Mouse (Mus musculus) kidney, embryonic 15.5 days (tissue): ENCODE data around the gene Kcnh6. TPM values are rescaled to one million over a fixed set of nuclear protein-coding genes. Genes with fewer than 3 reads are reported as not detected.
"Not testable (repeated sequence)": the region's sequence is repeated elsewhere in the genome, so short reads cannot be mapped to it uniquely, and the experiment has no call there.

ENCODE experiments used
- ATAC-seq: fragments of 200-750 bp; cut with Nextera tagmentation; replicated peaks from 2 replicates; pipeline ENCODE4 v1.8.0; 2017; ENCODE audit warnings: moderate TSS enrichment; ENCODE audit not compliant: low FRiP score
- H3K27ac ChIP-seq: fragments of 300-500 bp; sonication (generic); 2 replicates; pipeline ENCODE4 v1.5.1; 2015; ENCODE audit warnings: mild to moderate bottlenecking, inconsistent platforms
- H3K27me3 ChIP-seq: fragments of 300-500 bp; sonication (generic); 2 replicates; pipeline ENCODE4 v1.6.1; 2015; ENCODE audit warnings: inconsistent platforms
- H3K36me3 ChIP-seq: fragments of 300-500 bp; sonication (generic); 2 replicates; pipeline ENCODE4 v1.6.1; 2015; ENCODE audit warnings: inconsistent platforms
- H3K4me1 ChIP-seq: fragments of 300-500 bp; sonication (generic); 2 replicates; pipeline ENCODE4 v1.6.1; 2015; ENCODE audit warnings: inconsistent platforms
- H3K4me2 ChIP-seq: fragments of 300-500 bp; sonication (generic); 2 replicates; pipeline ENCODE4 v1.6.1; 2015; ENCODE audit warnings: moderate library complexity, mild to moderate bottlenecking, inconsistent platforms
- H3K4me3 ChIP-seq: fragments of 300-500 bp; sonication (generic); replicated peaks from 2 replicates; pipeline ENCODE4 v1.5.1; 2015; ENCODE audit warnings: mild to moderate bottlenecking, inconsistent platforms
- H3K9ac ChIP-seq: fragments of 300-500 bp; sonication (generic); 2 replicates; pipeline ENCODE4 v1.6.1; 2015; ENCODE audit warnings: mild to moderate bottlenecking, inconsistent platforms
- H3K9me3 ChIP-seq: fragments of 300-500 bp; sonication (generic); replicated peaks from 2 replicates; pipeline ENCODE4 v1.6.1; 2016; ENCODE audit warnings: inconsistent platforms
- WGBS: fragments of 180-500 bp; shearing (Covaris S2); methylation state at CpG from one replicate; pipeline ENCODE4 v1.1.7; 2015; ENCODE audit warnings: mixed read lengths; 5-methylcytosine and 5-hydroxymethylcytosine counted together
- polyA plus RNA-seq: library from polyadenylated mRNA; unstranded; fragments of >200 nt; fragmentation: Nextera tagmentation; extraction: Ambion mirVana; gene quantifications from 2 replicates; pipeline ENCODE4 v1.2.1, GENCODE M21; 2015

The Kcnh6 gene
- polyA plus RNA-seq, 1 experiment from 2014 or later = 0.39 TPM

- Histone ChIP-seq H3K4me1 (peaks cover 20% of the 10 kb centered on the region), H3K27ac (peak overlapping the region; percentile 94), H3K4me3 (peak overlapping the region; percentile 85), H3K36me3 (peaks cover 14% of the 10 kb centered on the region; the same call in 1 of the 2 replicates), H3K4me2 (peak overlapping the region; percentile 83), H3K9ac (peak overlapping the region; percentile 85)
- not testable (repeated sequence) for H3K27me3 ChIP-seq, ATAC-seq, H3K9me3 ChIP-seq
- 11% methylated on average over 23 of the region's 23 CpGs for WGBS
These were observed 58.7 kb downstream of the Kcnh6 start for GRCm38 (mm10) chr11:106066616-106067015.

- Histone ChIP-seq H3K4me2 (no peak overlapping the region), H3K4me3 (no peak overlapping the region), H3K27ac (no peak overlapping the region), H3K9ac (no peak overlapping the region), H3K36me3 (peaks cover 45% of the 10 kb centered on the region), H3K4me1 (no peaks in the 10 kb centered on the region), H3K9me3 (no peaks in the 10 kb centered on the region), H3K27me3 (no peaks in the 10 kb centered on the region)
- ATAC-seq = no peak
- 86% methylated on average over 3 of the region's 3 CpGs for WGBS
These were observed 65.8 kb downstream of the Kcnh6 start for GRCm38 (mm10) chr11:106073774-106074173.

GRCm38 (mm10) chr11:106076321-106076720, 68.4 kb downstream of the Kcnh6 start:
- no peak overlapping the region for H3K4me3 ChIP-seq
- H3K9me3 ChIP-seq = no peaks in the 10 kb centered on the region
- no peak overlapping the region for H3K27ac ChIP-seq
- H3K4me2 ChIP-seq = no peak overlapping the region
- H3K27me3 ChIP-seq = no peaks in the 10 kb centered on the region
- WGBS = 7% methylated on average over 4 of the region's 4 CpGs
- ATAC-seq = no peak
- H3K36me3 ChIP-seq = peaks cover 33% of the 10 kb centered on the region
- H3K9ac ChIP-seq = no peak overlapping the region
- no peaks in the 10 kb centered on the region for H3K4me1 ChIP-seq

Other genes with a start within 250 kb of the Kcnh6 start
- 28.9 and 39.8 TPM in 2 replicates for gene Cyb561, start 54.8 kb upstream of the Kcnh6 start, polyA plus RNA-seq
- 9.8 and 11.1 TPM in 2 replicates for gene Ace, start 40.2 kb upstream of the Kcnh6 start, polyA plus RNA-seq
- gene Ace3, start 13.4 kb upstream of the Kcnh6 start, polyA plus RNA-seq = not detected in 2 replicates
- 62.9 and 67.4 TPM in 2 replicates for gene Dcaf7, start 28.7 kb downstream of the Kcnh6 start, polyA plus RNA-seq
- 11.4 and 12.1 TPM in 2 replicates for gene Taco1, start 57.9 kb downstream of the Kcnh6 start, polyA plus RNA-seq
- 22.1 and 24.3 TPM in 2 replicates for gene Map3k3, start 76.5 kb downstream of the Kcnh6 start, polyA plus RNA-seq
- gene Gm10840, start 152.7 kb downstream of the Kcnh6 start, polyA plus RNA-seq = not detected in 2 replicates
- gene Limd2, start 152.7 kb downstream of the Kcnh6 start, polyA plus RNA-seq = 201 and 217 TPM in 2 replicates
- 28.6 and 31.5 TPM in 2 replicates for gene Strada, start 194.0 kb downstream of the Kcnh6 start, polyA plus RNA-seq
- gene Ccdc47, start 208.2 kb downstream of the Kcnh6 start, polyA plus RNA-seq = 85.4 and 89.5 TPM in 2 replicates
- gene Ddx42, start 208.8 kb downstream of the Kcnh6 start, polyA plus RNA-seq = 75.9 and 77.8 TPM in 2 replicates
- gene Ftsj3, start 248.0 kb downstream of the Kcnh6 start, polyA plus RNA-seq = 64.3 and 70.2 TPM in 2 replicates
- gene Psmc5, start 248.0 kb downstream of the Kcnh6 start, polyA plus RNA-seq = 303 and 306 TPM in 2 replicates